Mouse (Mus musculus): Measurements from ENCODE around the gene Zcchc13. TPM values are rescaled to one million over a fixed set of nuclear protein-coding genes. Genes with fewer than 3 reads are reported as not detected.
A peak's percentile ranks its signal among the peaks of the same experiment; 100 is the strongest.

Zcchc13 gene
- polyA plus RNA-seq, 1 experiment from 2014 or later, result not detected

GRCm38 (mm10) chrX:103624426-103625168, 5.8 kb upstream of the Zcchc13 start:
- DNase-seq (peak; percentile 70), ATAC-seq (ENCODE audit: low FRiP score, low TSS enrichment) (no peak)

GRCm38 (mm10) chrX:103628890-103629289, 1.5 kb upstream of the Zcchc13 start:
- H3K9ac ChIP-seq (replicated peaks; ENCODE audit: low read length), result no peak overlapping the region
- WGBS, result 58% methylated on average over 1 of the region's 1 CpGs

More at GRCm38 (mm10) chrX:103624426-103625168, 5.8 kb upstream of the Zcchc13 start:
- no peaks in the 10 kb centered on the region for H3K9me3 ChIP-seq (ENCODE audit: control insufficient read depth, low read length)
- H3K4me1 ChIP-seq (ENCODE audit: control insufficient read depth, insufficient read depth, low read length), result peaks cover 2% of the 10 kb centered on the region; the same call in 1 of the 2 replicates
- H3K27ac ChIP-seq (replicated peaks; ENCODE audit: low read depth, low read length), result no peak overlapping the region
- H3K4me2 ChIP-seq (ENCODE audit: low read length), result no peak overlapping the region
- no peak overlapping the region for H3K9ac ChIP-seq (replicated peaks; ENCODE audit: low read length)
- H3K4me3 ChIP-seq (replicated peaks; ENCODE audit: low read depth, low read length), result no peak overlapping the region
- H3K36me3 ChIP-seq (ENCODE audit: control insufficient read depth, insufficient read depth, low read length), result no peaks in the 10 kb centered on the region
- WGBS, result 19% methylated on average over 5 of the region's 5 CpGs
- H3K27me3 ChIP-seq (ENCODE audit: control insufficient read depth, insufficient read depth, low read length), result no peaks in the 10 kb centered on the region

GRCm38 (mm10) chrX:103633895-103634294, 3.5 kb downstream of the Zcchc13 start:
- Histone ChIP-seq H3K36me3 (ENCODE audit: control insufficient read depth, insufficient read depth, low read length) (no peaks in the 10 kb centered on the region), H3K4me2 (ENCODE audit: low read length) (no peak overlapping the region), H3K9ac (replicated peaks; ENCODE audit: low read length) (no peak overlapping the region), H3K27ac (replicated peaks; ENCODE audit: low read depth, low read length) (no peak overlapping the region), H3K9me3 (ENCODE audit: control insufficient read depth, low read length) (no peaks in the 10 kb centered on the region), H3K4me1 (ENCODE audit: control insufficient read depth, insufficient read depth, low read length) (no peaks in the 10 kb centered on the region), H3K4me3 (replicated peaks; ENCODE audit: low read depth, low read length) (no peak overlapping the region), H3K27me3 (ENCODE audit: control insufficient read depth, insufficient read depth, low read length) (no peaks in the 10 kb centered on the region)
- no peak for DNase-seq
- ATAC-seq (ENCODE audit: low FRiP score, low TSS enrichment), result no peak

More at GRCm38 (mm10) chrX:103628890-103629289, 1.5 kb upstream of the Zcchc13 start:
- H3K9me3 ChIP-seq (ENCODE audit: control insufficient read depth, low read length), result no peaks in the 10 kb centered on the region
- DNase-seq, result peak; percentile 30
- no peaks in the 10 kb centered on the region for H3K4me1 ChIP-seq (ENCODE audit: control insufficient read depth, insufficient read depth, low read length)
- no peak overlapping the region for H3K4me2 ChIP-seq (ENCODE audit: low read length)
- no peak for ATAC-seq (ENCODE audit: low FRiP score, low TSS enrichment)
- no peak overlapping the region for H3K4me3 ChIP-seq (replicated peaks; ENCODE audit: low read depth, low read length)
- no peaks in the 10 kb centered on the region for H3K27me3 ChIP-seq (ENCODE audit: control insufficient read depth, insufficient read depth, low read length)
- no peak overlapping the region for H3K27ac ChIP-seq (replicated peaks; ENCODE audit: low read depth, low read length)
- H3K36me3 ChIP-seq (ENCODE audit: control insufficient read depth, insufficient read depth, low read length), result no peaks in the 10 kb centered on the region

- Histone ChIP-seq H3K9me3 (ENCODE audit: control insufficient read depth, low read length) (no peaks in the 10 kb centered on the region), H3K4me1 (ENCODE audit: control insufficient read depth, insufficient read depth, low read length) (no peaks in the 10 kb centered on the region), H3K9ac (replicated peaks; ENCODE audit: low read length) (no peak overlapping the region), H3K4me3 (replicated peaks; ENCODE audit: low read depth, low read length) (no peak overlapping the region), H3K27me3 (ENCODE audit: control insufficient read depth, insufficient read depth, low read length) (no peaks in the 10 kb centered on the region), H3K27ac (replicated peaks; ENCODE audit: low read depth, low read length) (no peak overlapping the region), H3K36me3 (ENCODE audit: control insufficient read depth, insufficient read depth, low read length) (no peaks in the 10 kb centered on the region), H3K4me2 (ENCODE audit: low read length) (no peak overlapping the region)
- no peak for ATAC-seq (ENCODE audit: low FRiP score, low TSS enrichment)
- no peak for DNase-seq
These were observed 5.6 kb downstream of the Zcchc13 start for GRCm38 (mm10) chrX:103636021-103636420.

- no peaks in the 10 kb centered on the region for H3K9me3 ChIP-seq (ENCODE audit: control insufficient read depth, low read length)
- WGBS, result 81% methylated on average over 5 of the region's 5 CpGs
- H3K27me3 ChIP-seq (ENCODE audit: control insufficient read depth, insufficient read depth, low read length), result no peaks in the 10 kb centered on the region
- H3K27ac ChIP-seq (replicated peaks; ENCODE audit: low read depth, low read length), result no peak overlapping the region
- no peaks in the 10 kb centered on the region for H3K4me1 ChIP-seq (ENCODE audit: control insufficient read depth, insufficient read depth, low read length)
- DNase-seq (no peak), ATAC-seq (ENCODE audit: low FRiP score, low TSS enrichment) (no peak)
- no peak overlapping the region for H3K4me3 ChIP-seq (replicated peaks; ENCODE audit: low read depth, low read length)
- no peak overlapping the region for H3K4me2 ChIP-seq (ENCODE audit: low read length)
- H3K36me3 ChIP-seq (ENCODE audit: control insufficient read depth, insufficient read depth, low read length), result no peaks in the 10 kb centered on the region
- H3K9ac ChIP-seq (replicated peaks; ENCODE audit: low read length), result no peak overlapping the region
These were observed 8.2 kb downstream of the Zcchc13 start for GRCm38 (mm10) chrX:103638566-103638965.

GRCm38 (mm10) chrX:103644301-103644700, 13.9 kb downstream of the Zcchc13 start:
- no peak overlapping the region for H3K27ac ChIP-seq (replicated peaks; ENCODE audit: low read depth, low read length)
- ATAC-seq (ENCODE audit: low FRiP score, low TSS enrichment), result no peak
- DNase-seq, result no peak
- 79% methylated on average over 1 of the region's 1 CpGs for WGBS
- no peak overlapping the region for H3K4me3 ChIP-seq (replicated peaks; ENCODE audit: low read depth, low read length)
- no peaks in the 10 kb centered on the region for H3K4me1 ChIP-seq (ENCODE audit: control insufficient read depth, insufficient read depth, low read length)
- H3K27me3 ChIP-seq (ENCODE audit: control insufficient read depth, insufficient read depth, low read length), result no peaks in the 10 kb centered on the region
- H3K9me3 ChIP-seq (ENCODE audit: control insufficient read depth, low read length), result no peaks in the 10 kb centered on the region
- no peaks in the 10 kb centered on the region for H3K36me3 ChIP-seq (ENCODE audit: control insufficient read depth, insufficient read depth, low read length)
- no peak overlapping the region for H3K9ac ChIP-seq (replicated peaks; ENCODE audit: low read length)
- no peak overlapping the region for H3K4me2 ChIP-seq (ENCODE audit: low read length)

- no peak overlapping the region for H3K4me3 ChIP-seq (replicated peaks; ENCODE audit: low read depth, low read length)
- H3K9me3 ChIP-seq (ENCODE audit: control insufficient read depth, low read length), result no peaks in the 10 kb centered on the region
- no peaks in the 10 kb centered on the region for H3K36me3 ChIP-seq (ENCODE audit: control insufficient read depth, insufficient read depth, low read length)
- H3K9ac ChIP-seq (replicated peaks; ENCODE audit: low read length), result no peak overlapping the region
- no peaks in the 10 kb centered on the region for H3K4me1 ChIP-seq (ENCODE audit: control insufficient read depth, insufficient read depth, low read length)
- DNase-seq, result no peak
- no peak overlapping the region for H3K27ac ChIP-seq (replicated peaks; ENCODE audit: low read depth, low read length)
- H3K27me3 ChIP-seq (ENCODE audit: control insufficient read depth, insufficient read depth, low read length), result no peaks in the 10 kb centered on the region; the same call in 1 of the 2 replicates
- WGBS, result 68% methylated on average over 1 of the region's 1 CpGs
- H3K4me2 ChIP-seq (ENCODE audit: low read length), result no peak overlapping the region
- ATAC-seq (ENCODE audit: low FRiP score, low TSS enrichment), result no peak
These were observed 21.7 kb downstream of the Zcchc13 start for GRCm38 (mm10) chrX:103652048-103652447.

GRCm38 (mm10) chrX:103653021-103653420, 22.6 kb downstream of the Zcchc13 start:
- Histone ChIP-seq H3K27ac (replicated peaks; ENCODE audit: low read depth, low read length) (no peak overlapping the region), H3K9ac (replicated peaks; ENCODE audit: low read length) (no peak overlapping the region), H3K9me3 (ENCODE audit: control insufficient read depth, low read length) (no peaks in the 10 kb centered on the region), H3K4me3 (replicated peaks; ENCODE audit: low read depth, low read length) (no peak overlapping the region), H3K4me1 (ENCODE audit: control insufficient read depth, insufficient read depth, low read length) (no peaks in the 10 kb centered on the region), H3K36me3 (ENCODE audit: control insufficient read depth, insufficient read depth, low read length) (no peaks in the 10 kb centered on the region), H3K27me3 (ENCODE audit: control insufficient read depth, insufficient read depth, low read length) (no peaks in the 10 kb centered on the region; the same call in 1 of the 2 replicates), H3K4me2 (ENCODE audit: low read length) (no peak overlapping the region)
- no peak for DNase-seq
- 22% methylated on average over 2 of the region's 2 CpGs for WGBS
- no peak for ATAC-seq (ENCODE audit: low FRiP score, low TSS enrichment)

GRCm38 (mm10) chrX:103658985-103659384, 28.6 kb downstream of the Zcchc13 start:
- Histone ChIP-seq H3K27me3 (ENCODE audit: control insufficient read depth, insufficient read depth, low read length) (no peaks in the 10 kb centered on the region), H3K36me3 (ENCODE audit: control insufficient read depth, insufficient read depth, low read length) (no peaks in the 10 kb centered on the region), H3K9ac (replicated peaks; ENCODE audit: low read length) (no peak overlapping the region), H3K4me1 (ENCODE audit: control insufficient read depth, insufficient read depth, low read length) (no peaks in the 10 kb centered on the region), H3K4me3 (replicated peaks; ENCODE audit: low read depth, low read length) (no peak overlapping the region), H3K27ac (replicated peaks; ENCODE audit: low read depth, low read length) (peak overlapping the region; percentile 57; the same call in 1 of the 2 replicates), H3K4me2 (ENCODE audit: low read length) (no peak overlapping the region), H3K9me3 (ENCODE audit: control insufficient read depth, low read length) (0 out of 2 replicates have a peak, but pooled peaks cover 3% of the 10 kb centered on the region)
- DNase-seq (peak; percentile 8), ATAC-seq (ENCODE audit: low FRiP score, low TSS enrichment) (no peak)
- WGBS, result 38% methylated on average over 4 of the region's 4 CpGs

Data from midbrain, embryonic 14.5 days (tissue).